Mouse (Mus musculus): ENCODE measurements around the gene Foxk1. TPM values are rescaled to one million over a fixed set of nuclear protein-coding genes. Genes with fewer than 3 reads are reported as not detected.
A peak's percentile ranks its signal among the peaks of the same experiment; 100 is the strongest.

The Foxk1 gene
- polyA plus RNA-seq, 1 experiment from 2014 or later = 4.3 TPM

GRCm38 (mm10) chr5:142483581-142483980 is 82.3 kb downstream of the Foxk1 start:
- no peaks in the 10 kb centered on the region for H3K27me3 ChIP-seq (ENCODE audit: poor library complexity, severe bottlenecking)
- H3K4me1 ChIP-seq = peaks cover 13% of the 10 kb centered on the region
- no peak overlapping the region for H3K4me3 ChIP-seq
- 92% methylated on average over 5 of the region's 5 CpGs for WGBS
- DNase-seq (ENCODE audit: extremely low spot score, low spot score) = no peak
- no peaks in the 10 kb centered on the region for H3K9me3 ChIP-seq
- no peak overlapping the region for H3K27ac ChIP-seq
- no peaks in the 10 kb centered on the region for H3K36me3 ChIP-seq (replicated peaks)

GRCm38 (mm10) chr5:142486654-142487053 is 85.4 kb downstream of the Foxk1 start:
- no peak for DNase-seq (ENCODE audit: extremely low spot score, low spot score)

DNA sequence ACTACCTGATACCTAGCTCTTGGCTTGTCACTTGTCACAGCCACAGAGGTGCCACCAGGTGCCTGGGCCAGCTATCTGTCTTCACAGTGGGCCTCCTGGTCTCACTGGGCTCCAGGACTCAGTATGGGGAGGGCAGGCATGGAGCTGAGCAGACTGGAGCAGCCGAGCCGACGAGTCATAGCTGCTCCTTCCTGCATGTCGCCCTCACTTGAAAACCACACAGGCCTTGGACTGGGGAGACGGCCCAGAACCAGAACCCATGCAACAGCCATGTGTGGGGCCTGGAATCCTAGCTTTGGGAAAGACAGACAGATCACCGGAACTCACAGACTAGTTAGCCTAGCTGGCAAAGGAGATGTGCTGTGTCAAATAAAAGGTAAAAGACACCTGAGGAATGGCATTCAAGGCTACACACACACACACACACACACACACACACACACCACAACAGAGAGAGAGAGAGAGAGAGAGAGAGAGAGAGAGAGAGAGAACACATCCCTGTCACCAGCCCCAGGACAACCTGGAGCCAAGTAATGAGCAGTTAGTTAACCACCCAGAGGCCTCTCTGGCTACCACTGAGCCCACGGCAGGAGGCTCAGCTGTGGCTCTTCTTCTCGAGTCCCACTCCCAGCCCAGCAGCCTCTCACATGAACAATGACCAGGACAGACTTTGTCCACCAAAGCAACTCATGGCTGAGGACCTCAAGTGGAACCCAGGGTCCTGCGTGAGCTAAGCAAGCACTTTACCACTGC is 88.8 kb downstream of the Foxk1 start:
- Histone ChIP-seq H3K4me3 (no peak overlapping the region), H3K27ac (no peak overlapping the region), H3K27me3 (ENCODE audit: poor library complexity, severe bottlenecking) (peaks cover 5% of the 10 kb centered on the region; the same call in 1 of the 2 replicates), H3K9me3 (no peaks in the 10 kb centered on the region), H3K36me3 (replicated peaks) (no peaks in the 10 kb centered on the region), H3K4me1 (peaks cover 10% of the 10 kb centered on the region)
- no peak for DNase-seq (ENCODE audit: extremely low spot score, low spot score)
- WGBS = 81% methylated on average over 9 of the region's 9 CpGs

More at GRCm38 (mm10) chr5:142486654-142487053, 85.4 kb downstream of the Foxk1 start:
- Histone ChIP-seq H3K4me1 (peaks cover 7% of the 10 kb centered on the region), H3K9me3 (no peaks in the 10 kb centered on the region), H3K36me3 (replicated peaks) (no peaks in the 10 kb centered on the region), H3K27ac (no peak overlapping the region), H3K27me3 (ENCODE audit: poor library complexity, severe bottlenecking) (no peaks in the 10 kb centered on the region), H3K4me3 (no peak overlapping the region)
- WGBS = 72% methylated on average over 9 of the region's 9 CpGs

- Histone ChIP-seq H3K9me3 (no peaks in the 10 kb centered on the region), H3K27ac (no peak overlapping the region), H3K36me3 (replicated peaks) (no peaks in the 10 kb centered on the region), H3K4me1 (peaks cover 10% of the 10 kb centered on the region), H3K27me3 (ENCODE audit: poor library complexity, severe bottlenecking) (peaks cover 13% of the 10 kb centered on the region; the same call in 1 of the 2 replicates), H3K4me3 (no peak overlapping the region)
- WGBS = 87% methylated on average over 3 of the region's 3 CpGs
- DNase-seq (ENCODE audit: extremely low spot score, low spot score) = no peak
Measured at GRCm38 (mm10) chr5:142493307-142493706, 92.0 kb downstream of the Foxk1 start.

GRCm38 (mm10) chr5:142495321-142496096 is 94.2 kb downstream of the Foxk1 start:
- 59% methylated on average over 14 of the region's 14 CpGs for WGBS
- peaks cover 14% of the 10 kb centered on the region; the same call in 1 of the 2 replicates for H3K4me1 ChIP-seq
- H3K27ac ChIP-seq = no peak overlapping the region
- no peak overlapping the region for H3K4me3 ChIP-seq
- no peak for DNase-seq (ENCODE audit: extremely low spot score, low spot score)
- H3K9me3 ChIP-seq = no peaks in the 10 kb centered on the region
- peaks cover 13% of the 10 kb centered on the region; the same call in 1 of the 2 replicates for H3K27me3 ChIP-seq (ENCODE audit: poor library complexity, severe bottlenecking)
- no peaks in the 10 kb centered on the region for H3K36me3 ChIP-seq (replicated peaks)

GRCm38 (mm10) chr5:142498964-142499363 is 97.7 kb downstream of the Foxk1 start:
- peak; percentile 39 for DNase-seq (ENCODE audit: extremely low spot score, low spot score)
- Histone ChIP-seq H3K4me1 (peaks cover 19% of the 10 kb centered on the region), H3K9me3 (no peaks in the 10 kb centered on the region), H3K27ac (no peak overlapping the region), H3K36me3 (replicated peaks) (no peaks in the 10 kb centered on the region), H3K27me3 (ENCODE audit: poor library complexity, severe bottlenecking) (peaks cover 13% of the 10 kb centered on the region), H3K4me3 (no peak overlapping the region)
- 21% methylated on average over 3 of the region's 3 CpGs for WGBS

GRCm38 (mm10) chr5:142500918-142501317 is 99.6 kb downstream of the Foxk1 start:
- DNase-seq (ENCODE audit: extremely low spot score, low spot score) = no peak
- H3K36me3 ChIP-seq (replicated peaks) = no peaks in the 10 kb centered on the region
- H3K27me3 ChIP-seq (ENCODE audit: poor library complexity, severe bottlenecking) = peaks cover 4% of the 10 kb centered on the region; the same call in 1 of the 2 replicates
- H3K9me3 ChIP-seq = no peaks in the 10 kb centered on the region
- H3K27ac ChIP-seq = no peak overlapping the region
- H3K4me1 ChIP-seq = peaks cover 15% of the 10 kb centered on the region
- no peak overlapping the region for H3K4me3 ChIP-seq
- WGBS = 85% methylated on average over 10 of the region's 10 CpGs

DNA sequence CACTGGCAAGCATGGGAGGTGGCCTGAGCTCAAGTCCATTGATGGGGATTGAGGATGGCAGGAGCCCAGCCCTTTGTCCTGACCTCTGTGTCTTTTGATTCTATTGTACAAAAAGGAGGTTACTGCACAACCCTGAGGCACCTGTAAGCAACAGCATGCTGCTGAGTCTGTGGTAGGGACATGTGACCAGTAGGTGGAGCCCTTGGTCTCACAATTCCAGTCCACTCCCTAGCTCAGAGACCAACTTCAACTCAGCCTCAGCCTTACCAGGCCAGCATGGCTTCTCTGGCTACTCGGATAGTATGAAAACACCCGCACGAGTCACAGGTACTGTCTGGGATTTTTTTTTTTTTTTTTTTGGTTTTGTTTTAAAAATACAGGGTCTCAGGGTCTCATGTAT is 101.1 kb downstream of the Foxk1 start:
- 16% methylated on average over 3 of the region's 3 CpGs for WGBS
- Histone ChIP-seq H3K27ac (no peak overlapping the region), H3K27me3 (ENCODE audit: poor library complexity, severe bottlenecking) (peaks cover 3% of the 10 kb centered on the region; the same call in 1 of the 2 replicates), H3K9me3 (no peaks in the 10 kb centered on the region), H3K4me3 (no peak overlapping the region), H3K4me1 (peaks cover 15% of the 10 kb centered on the region), H3K36me3 (replicated peaks) (no peaks in the 10 kb centered on the region)
- DNase-seq (ENCODE audit: extremely low spot score, low spot score) = peak; percentile 69

GRCm38 (mm10) chr5:142504175-142504574 is 102.9 kb downstream of the Foxk1 start:
- H3K27me3 ChIP-seq (ENCODE audit: poor library complexity, severe bottlenecking) = peaks cover under 1% of the 10 kb centered on the region; the same call in 1 of the 2 replicates
- no peaks in the 10 kb centered on the region for H3K36me3 ChIP-seq (replicated peaks)
- H3K4me1 ChIP-seq = peaks cover 22% of the 10 kb centered on the region
- no peaks in the 10 kb centered on the region for H3K9me3 ChIP-seq
- no peak overlapping the region for H3K27ac ChIP-seq
- DNase-seq (ENCODE audit: extremely low spot score, low spot score) = no peak
- H3K4me3 ChIP-seq = no peak overlapping the region
- 82% methylated on average over 3 of the region's 3 CpGs for WGBS

DNA sequence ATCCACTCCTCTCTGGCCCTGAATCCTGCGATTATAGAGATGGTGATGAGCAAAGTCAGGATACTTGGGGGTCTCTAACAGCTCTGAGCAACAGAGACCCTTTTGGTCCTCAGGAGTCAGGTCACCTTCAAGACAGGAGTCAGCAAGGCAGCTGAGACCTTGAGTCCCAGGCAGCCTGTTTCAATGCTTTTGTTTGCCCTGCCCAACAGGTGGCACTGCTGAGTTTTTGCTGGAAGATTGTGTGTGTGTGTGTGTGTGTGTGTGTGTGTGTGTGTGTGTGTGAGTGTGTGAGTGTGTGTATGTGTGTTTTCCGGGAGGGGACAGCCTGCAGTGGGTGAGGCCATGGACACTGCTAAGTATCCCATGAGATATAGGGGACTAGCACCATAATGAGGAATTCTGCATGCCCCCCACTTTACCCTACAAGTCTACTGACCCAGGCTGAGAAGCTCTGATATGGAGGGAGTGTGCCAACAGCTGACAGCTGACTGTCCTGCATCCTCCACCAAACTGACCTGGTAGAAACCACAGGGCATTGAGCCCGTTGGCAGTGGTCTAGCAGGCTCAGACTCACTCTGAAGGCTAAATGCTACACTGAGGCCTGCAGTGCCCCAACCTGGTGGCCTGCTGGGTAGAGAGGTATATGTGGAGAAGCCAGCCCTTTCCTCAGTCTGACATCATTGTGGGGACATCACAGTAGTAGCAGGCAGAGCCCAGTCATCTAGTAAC is 104.6 kb downstream of the Foxk1 start:
- no peak for DNase-seq (ENCODE audit: extremely low spot score, low spot score)
- Histone ChIP-seq H3K27me3 (ENCODE audit: poor library complexity, severe bottlenecking) (peaks cover 12% of the 10 kb centered on the region), H3K27ac (peak overlapping the region; percentile 8; the same call in 1 of the 2 replicates), H3K4me1 (peaks cover 25% of the 10 kb centered on the region), H3K9me3 (no peaks in the 10 kb centered on the region), H3K4me3 (no peak overlapping the region), H3K36me3 (replicated peaks) (no peaks in the 10 kb centered on the region)
- WGBS = 74% methylated on average over 3 of the region's 3 CpGs

- WGBS = 12% methylated on average over 15 of the region's 15 CpGs
- Histone ChIP-seq H3K4me3 (peak overlapping the region; percentile 28; the same call in 1 of the 2 replicates), H3K27me3 (ENCODE audit: poor library complexity, severe bottlenecking) (peaks cover 12% of the 10 kb centered on the region), H3K27ac (peak overlapping the region; percentile 77), H3K4me1 (peaks cover 19% of the 10 kb centered on the region), H3K36me3 (replicated peaks) (no peaks in the 10 kb centered on the region), H3K9me3 (no peaks in the 10 kb centered on the region)
- DNase-seq (ENCODE audit: extremely low spot score, low spot score) = no peak
Measured at GRCm38 (mm10) chr5:142509141-142510060, 108.1 kb downstream of the Foxk1 start.

GRCm38 (mm10) chr5:142510061-142510414 is 108.7 kb downstream of the Foxk1 start:
- Histone ChIP-seq H3K4me3 (no peak overlapping the region), H3K27ac (peak overlapping the region; percentile 77), H3K9me3 (no peaks in the 10 kb centered on the region), H3K4me1 (peaks cover 19% of the 10 kb centered on the region), H3K36me3 (replicated peaks) (no peaks in the 10 kb centered on the region), H3K27me3 (ENCODE audit: poor library complexity, severe bottlenecking) (peaks cover 12% of the 10 kb centered on the region)
- WGBS = 60% methylated on average over 7 of the region's 7 CpGs
- DNase-seq (ENCODE audit: extremely low spot score, low spot score) = no peak
